8 mouse cellular contexts compared by ENCODE assay signal in genomic region chr3:27782056-27782765, GRCm38 (mm10).
DNase-seq lines count a peak whose midpoint lies in the region; ATAC-seq lines count a peak whose summit lies in the region.

No protein-coding gene starts in this region.

- intact Hi-C loops in left cerebral cortex, postnatal 14 days (cut with DNase I): loop anchor here (5.0 kb wide), 1 partner anchor 80 kb away; no protein-coding TSS in a partner anchor

- H3K9ac ChIP-seq in forebrain, embryonic 15.5 days (replicated peaks): peak overlapping the region; percentile 23; the same call in 1 of the 2 replicates

- no peaks in the 10 kb centered on the region for H3K36me3 ChIP-seq in forebrain, embryonic 15.5 days

- DNase-seq in layer of hippocampus, postnatal 14 days (ENCODE audit: low spot score in 2 of 2): peak; percentile 14 to 22
- no peak for DNase-seq in layer of hippocampus, adult 9-11 months
- peak; percentile 22 to 40 for DNase-seq in left cerebral cortex, postnatal 14 days (ENCODE audit: low spot score in 2 of 2)
- peak; percentile 25 for DNase-seq in right cerebral cortex, adult 18-20 months
- DNase-seq in thymus, adult 18-20 months: no peak
- no peak for DNase-seq in kidney, postnatal 36 days
- DNase-seq in testis, postnatal 10 days (ENCODE audit: low spot score): no peak

- peak; percentile 68 for ATAC-seq in forebrain, embryonic 15.5 days (replicated peaks)

- no peaks in the 10 kb centered on the region for H3K9me3 ChIP-seq in forebrain, embryonic 15.5 days

- WGBS in forebrain, embryonic 15.5 days: 18% methylated on average over 19 of the region's 19 CpGs

- H3K4me3 ChIP-seq in forebrain, embryonic 15.5 days: no peak overlapping the region

- no peak overlapping the region for H3K27ac ChIP-seq in forebrain, embryonic 15.5 days (replicated peaks)

- peaks cover 20% of the 10 kb centered on the region for H3K4me1 ChIP-seq in forebrain, embryonic 15.5 days

- H3K27me3 ChIP-seq in forebrain, embryonic 15.5 days: no peaks in the 10 kb centered on the region

- peak overlapping the region; percentile 27 for H3K4me2 ChIP-seq in forebrain, embryonic 15.5 days (replicated peaks)

Comparison
In these comparisons a context has a peak if more than half of its experiments do, and no peak if none do; other contexts are left out.
1. DNase-seq: peak in layer of hippocampus, postnatal 14 days (2 of 2), left cerebral cortex, postnatal 14 days (2 of 2) and right cerebral cortex, adult 18-20 months (single experiment); none in layer of hippocampus, adult 9-11 months (single experiment), thymus, adult 18-20 months (0 of 2), kidney, postnatal 36 days (0 of 2) and testis, postnatal 10 days (single experiment).